Mouse (Mus musculus) liver, embryonic 14.5 days (tissue): ENCODE measurements at regions not wholly inside any gene's neighbourhood (a gene's known extent, or its start where the extent isn't known, plus 50 kb on each side); places are given as distances from the start of the nearest gene placed in this dataset.

ENCODE experiments used
- CTCF ChIP-seq: IDR thresholded peaks from 2 replicates; pipeline ENCODE4 v1.5.1; 2016; ENCODE audit warnings: antibody characterized with exemption, low read depth, control low read depth
- EP300 ChIP-seq: IDR thresholded peaks from 2 replicates; pipeline ENCODE4 v1.6.1; 2016; ENCODE audit warnings: antibody characterized with exemption, low read depth

DNA sequence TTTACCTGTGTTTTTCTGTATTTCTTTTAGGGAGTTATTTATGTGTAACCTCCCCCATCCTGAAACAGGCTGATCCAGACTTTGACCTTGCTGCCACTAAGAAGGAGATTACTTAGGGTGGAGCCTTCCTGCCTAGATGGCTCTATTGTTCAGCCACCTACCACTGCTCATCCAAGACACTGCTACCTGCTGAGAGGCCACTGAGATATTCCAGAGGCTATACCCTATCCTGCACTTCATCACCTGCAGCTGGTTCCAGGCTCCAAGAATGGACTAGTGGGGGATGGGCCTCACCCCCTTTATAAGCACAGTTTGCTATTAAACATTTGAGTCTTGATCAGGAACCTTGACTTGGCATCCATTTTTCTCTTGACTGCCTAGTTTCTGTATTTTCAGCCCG, 1433.2 kb upstream of the Cdh6 start:
- no peak for TF ChIP-seq CTCF
- no peak for TF ChIP-seq EP300
